Mouse (Mus musculus): ENCODE data around the gene Cebpb. TPM values are rescaled to one million over a fixed set of nuclear protein-coding genes. Genes with fewer than 3 reads are reported as not detected.
"Not testable (repeated sequence)": the region's sequence is repeated elsewhere in the genome, so short reads cannot be mapped to it uniquely, and the experiment has no call there.

The Cebpb gene
- polyA plus RNA-seq (2014; fragmentation: Nextera tagmentation; extraction: Ambion mirVana), result 1.3 and 2.0 TPM in 2 replicates

DNA sequence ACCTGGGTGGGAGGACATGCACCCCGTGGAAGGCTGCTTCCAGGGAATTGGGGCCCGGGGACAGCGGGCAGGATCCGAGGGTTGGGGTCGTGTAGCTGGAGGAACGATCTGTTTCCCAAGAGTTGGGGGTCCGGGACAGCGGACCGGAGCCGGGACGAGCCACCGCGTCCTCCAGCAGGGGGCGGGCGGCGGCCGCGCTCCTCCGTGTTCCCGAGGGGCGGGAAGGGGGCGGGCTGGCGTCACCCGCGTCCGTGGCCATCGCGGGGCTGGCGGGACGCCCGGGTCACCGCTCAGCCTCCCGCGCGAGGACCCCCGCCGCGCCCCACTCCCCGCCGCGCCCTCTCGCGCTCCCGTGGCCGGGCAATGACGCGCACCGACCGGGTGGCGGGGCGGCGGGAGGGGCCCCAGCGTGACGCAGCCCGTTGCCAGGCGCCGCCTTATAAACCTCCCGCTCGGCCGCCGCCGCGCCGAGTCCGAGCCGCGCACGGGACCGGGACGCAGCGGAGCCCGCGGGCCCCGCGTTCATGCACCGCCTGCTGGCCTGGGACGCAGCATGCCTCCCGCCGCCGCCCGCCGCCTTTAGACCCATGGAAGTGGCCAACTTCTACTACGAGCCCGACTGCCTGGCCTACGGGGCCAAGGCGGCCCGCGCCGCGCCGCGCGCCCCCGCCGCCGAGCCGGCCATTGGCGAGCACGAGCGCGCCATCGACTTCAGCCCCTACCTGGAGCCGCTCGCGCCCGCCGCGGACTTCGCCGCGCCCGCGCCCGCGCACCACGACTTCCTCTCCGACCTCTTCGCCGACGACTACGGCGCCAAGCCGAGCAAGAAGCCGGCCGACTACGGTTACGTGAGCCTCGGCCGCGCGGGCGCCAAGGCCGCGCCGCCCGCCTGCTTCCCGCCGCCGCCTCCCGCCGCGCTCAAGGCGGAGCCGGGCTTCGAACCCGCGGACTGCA lies at the start of gene Cebpb:
Gene Cebpb, plus strand, starts transcription at position 418 of the 954 bp plus-strand sequence.
- ATAC-seq (ENCODE audit: insufficient number of reproducible peaks, insufficient read depth, low FRiP score, low read depth), result peak; percentile 76
- peak within 1 kb of the TSS; percentile 97 for H3K4me2 ChIP-seq (replicated peaks; ENCODE audit: low read depth, low read length)
- H3K4me1 ChIP-seq (ENCODE audit: control insufficient read depth, insufficient read depth, low read length), result peaks cover 15% of the 10 kb centered on the region
- H3K27me3 ChIP-seq (ENCODE audit: control insufficient read depth, insufficient read depth, low read length), result no peaks in the 10 kb centered on the region; the same call in 1 of the 2 replicates
- H3K27ac ChIP-seq (ENCODE audit: low read length), result peak within 1 kb of the TSS; percentile 52
- no peaks in the 10 kb centered on the region; the same call in 1 of the 2 replicates for H3K36me3 ChIP-seq (ENCODE audit: control insufficient read depth, insufficient read depth, low read length)
- under 1% methylated on average over 120 of the region's 147 CpGs for WGBS
- no peaks in the 10 kb centered on the region for H3K9me3 ChIP-seq (ENCODE audit: control insufficient read depth, low read depth, low read length)
- H3K9ac ChIP-seq (replicated peaks; ENCODE audit: low read depth, low read length), result peak within 1 kb of the TSS; percentile 71
- H3K4me3 ChIP-seq (ENCODE audit: low read depth, low read length), result peak within 1 kb of the TSS; percentile 59

DNA sequence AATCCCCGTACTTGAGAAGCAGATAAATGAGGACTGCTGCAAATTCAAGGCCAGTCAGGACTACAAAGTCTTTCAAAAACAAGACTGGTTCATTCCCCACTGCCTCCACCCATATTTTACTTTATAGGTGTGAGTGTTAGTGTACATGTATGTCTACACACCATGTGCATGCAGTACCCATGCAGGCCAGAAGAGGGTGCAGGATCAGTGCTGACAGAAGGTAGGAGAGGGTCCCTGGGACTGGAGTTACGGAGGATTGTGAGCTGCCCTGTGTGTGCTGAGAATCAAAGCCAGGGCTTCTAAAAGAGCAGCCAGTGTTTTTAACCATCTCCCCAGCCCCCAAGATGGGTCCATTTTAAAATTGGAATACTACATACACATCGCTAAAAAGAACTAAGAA lies 48.4 kb upstream of the Cebpb start:
- Histone ChIP-seq H3K36me3 (ENCODE audit: control insufficient read depth, insufficient read depth, low read length) (peaks cover 12% of the 10 kb centered on the region), H3K4me3 (ENCODE audit: low read depth, low read length) (no peak overlapping the region), H3K4me1 (ENCODE audit: control insufficient read depth, insufficient read depth, low read length) (no peaks in the 10 kb centered on the region), H3K4me2 (replicated peaks; ENCODE audit: low read depth, low read length) (no peak overlapping the region), H3K27me3 (ENCODE audit: control insufficient read depth, insufficient read depth, low read length) (no peaks in the 10 kb centered on the region), H3K27ac (ENCODE audit: low read length) (no peak overlapping the region), H3K9ac (replicated peaks; ENCODE audit: low read depth, low read length) (no peak overlapping the region), H3K9me3 (ENCODE audit: control insufficient read depth, low read depth, low read length) (no peaks in the 10 kb centered on the region)
- WGBS, result 81% methylated on average over 3 of the region's 3 CpGs
- no peak for ATAC-seq (ENCODE audit: insufficient number of reproducible peaks, insufficient read depth, low FRiP score, low read depth)

DNA sequence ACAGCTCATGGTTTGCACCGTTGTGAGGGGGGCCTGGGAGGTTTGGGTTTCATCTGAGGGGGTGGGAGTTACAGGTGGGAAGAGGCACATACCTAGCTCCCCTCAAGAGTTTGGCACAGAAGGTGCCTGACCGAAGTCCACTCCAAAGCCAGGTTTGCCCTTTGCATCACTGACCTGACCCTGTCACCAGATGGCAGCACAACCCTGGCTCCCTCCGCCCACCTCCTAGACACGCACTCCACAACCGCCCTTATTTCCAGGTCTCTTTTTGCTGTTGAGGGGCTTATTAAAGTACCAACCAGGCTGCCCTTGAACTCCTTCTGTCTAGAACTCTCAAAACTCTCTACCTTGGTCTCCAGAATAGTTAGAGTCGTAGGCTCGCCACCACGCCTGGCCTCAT lies 47.4 kb upstream of the Cebpb start:
- Histone ChIP-seq H3K4me1 (ENCODE audit: control insufficient read depth, insufficient read depth, low read length) (no peaks in the 10 kb centered on the region), H3K9me3 (ENCODE audit: control insufficient read depth, low read depth, low read length) (no peaks in the 10 kb centered on the region), H3K9ac (replicated peaks; ENCODE audit: low read depth, low read length) (no peak overlapping the region), H3K4me3 (ENCODE audit: low read depth, low read length) (no peak overlapping the region), H3K4me2 (replicated peaks; ENCODE audit: low read depth, low read length) (no peak overlapping the region), H3K27me3 (ENCODE audit: control insufficient read depth, insufficient read depth, low read length) (no peaks in the 10 kb centered on the region), H3K36me3 (ENCODE audit: control insufficient read depth, insufficient read depth, low read length) (peaks cover 19% of the 10 kb centered on the region), H3K27ac (ENCODE audit: low read length) (no peak overlapping the region)
- no peak; the same call in 1 of the 2 replicates for ATAC-seq (ENCODE audit: insufficient number of reproducible peaks, insufficient read depth, low FRiP score, low read depth)
- 46% methylated on average over 8 of the region's 8 CpGs for WGBS

DNA sequence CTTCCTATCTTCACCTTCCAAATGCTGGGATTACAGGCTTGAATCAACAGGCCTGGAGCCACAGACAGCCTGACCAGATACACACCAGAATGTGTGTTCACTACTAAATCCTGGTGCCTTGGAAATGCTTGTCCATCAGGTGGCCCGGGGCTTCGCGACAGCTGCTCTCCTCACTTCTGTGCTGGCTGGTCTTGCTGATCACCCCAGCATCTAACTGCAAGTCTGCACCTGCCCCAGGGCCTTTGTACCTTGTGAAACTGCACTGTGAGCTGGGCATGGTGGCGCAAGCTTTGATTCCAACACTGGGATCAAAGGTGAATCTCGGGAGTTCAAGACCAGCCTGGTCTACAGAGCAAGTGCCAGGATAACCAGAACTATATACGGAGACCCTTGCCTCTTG lies 46.6 kb upstream of the Cebpb start:
- WGBS, result 88% methylated on average over 6 of the region's 6 CpGs
- H3K4me3 ChIP-seq (ENCODE audit: low read depth, low read length), result no peak overlapping the region
- no peaks in the 10 kb centered on the region for H3K4me1 ChIP-seq (ENCODE audit: control insufficient read depth, insufficient read depth, low read length)
- H3K36me3 ChIP-seq (ENCODE audit: control insufficient read depth, insufficient read depth, low read length), result peaks cover 19% of the 10 kb centered on the region
- no peaks in the 10 kb centered on the region for H3K9me3 ChIP-seq (ENCODE audit: control insufficient read depth, low read depth, low read length)
- no peak overlapping the region for H3K27ac ChIP-seq (ENCODE audit: low read length)
- no peak overlapping the region for H3K9ac ChIP-seq (replicated peaks; ENCODE audit: low read depth, low read length)
- no peaks in the 10 kb centered on the region for H3K27me3 ChIP-seq (ENCODE audit: control insufficient read depth, insufficient read depth, low read length)
- no peak overlapping the region for H3K4me2 ChIP-seq (replicated peaks; ENCODE audit: low read depth, low read length)
- ATAC-seq (ENCODE audit: insufficient number of reproducible peaks, insufficient read depth, low FRiP score, low read depth), result no peak

DNA sequence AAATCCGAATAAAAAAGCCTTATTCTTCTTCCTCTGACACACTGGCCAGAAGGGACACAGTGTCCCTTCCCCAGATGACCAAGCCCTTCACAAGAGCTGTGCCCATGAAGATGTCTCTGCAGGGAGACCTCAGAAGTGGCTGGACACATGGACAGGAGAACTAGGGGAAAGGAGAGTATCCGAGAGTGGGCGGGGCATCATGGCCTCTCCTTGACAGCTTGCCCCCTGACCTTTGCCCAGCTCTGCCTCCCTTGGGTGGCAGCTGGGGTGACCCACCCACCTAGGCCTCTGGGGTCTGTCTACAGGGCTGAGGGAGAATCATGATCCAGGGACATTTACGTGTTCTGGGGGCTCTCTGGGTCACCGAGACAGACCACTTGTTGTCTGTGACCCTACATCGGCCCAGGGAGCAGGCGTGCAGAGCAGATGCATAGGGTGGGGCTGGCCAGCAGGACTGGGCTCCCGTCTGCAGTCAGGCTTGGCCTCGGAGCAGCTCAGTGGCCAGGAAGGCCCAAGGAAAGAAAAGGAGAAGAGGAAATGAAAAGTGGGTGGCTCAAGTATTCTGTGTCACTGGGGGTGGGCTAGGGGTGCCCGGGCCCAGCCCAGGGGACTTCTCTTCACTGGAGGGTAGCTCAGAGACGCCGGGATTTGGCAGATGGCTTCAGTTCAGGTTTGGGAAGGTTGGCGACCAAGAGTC lies 45.2 kb upstream of the Cebpb start:
- not testable (repeated sequence) for ATAC-seq (ENCODE audit: insufficient number of reproducible peaks, insufficient read depth, low FRiP score, low read depth); H3K4me1 ChIP-seq (ENCODE audit: control insufficient read depth, insufficient read depth, low read length); H3K27ac ChIP-seq (ENCODE audit: low read length); H3K4me3 ChIP-seq (ENCODE audit: low read depth, low read length); H3K4me2 ChIP-seq (replicated peaks; ENCODE audit: low read depth, low read length); H3K9ac ChIP-seq (replicated peaks; ENCODE audit: low read depth, low read length); H3K27me3 ChIP-seq (ENCODE audit: control insufficient read depth, insufficient read depth, low read length); H3K9me3 ChIP-seq (ENCODE audit: control insufficient read depth, low read depth, low read length)
- H3K36me3 ChIP-seq (ENCODE audit: control insufficient read depth, insufficient read depth, low read length), result peaks cover 19% of the 10 kb centered on the region
- WGBS, result 78% methylated on average over 13 of the region's 13 CpGs

DNA sequence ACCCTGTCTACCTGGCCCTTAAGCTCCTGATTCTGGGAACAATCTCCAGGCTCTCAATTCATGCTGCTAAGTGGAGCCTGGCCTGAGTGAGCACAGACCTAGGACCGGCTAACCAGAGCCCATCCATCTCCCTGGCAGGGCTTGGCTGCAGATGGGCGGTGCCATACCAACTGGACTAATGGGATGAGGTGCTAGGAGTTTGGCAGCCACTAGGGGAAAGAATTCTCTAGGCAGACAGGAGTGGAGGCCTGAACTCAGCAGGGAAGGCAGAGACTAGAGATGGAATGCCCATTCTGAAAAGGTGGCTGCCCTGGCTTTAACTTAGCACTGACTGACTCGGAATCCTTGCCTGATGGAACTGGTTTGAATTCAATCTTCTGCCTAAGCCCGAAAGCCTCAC lies 42.3 kb upstream of the Cebpb start:
- Histone ChIP-seq H3K4me1 (ENCODE audit: control insufficient read depth, insufficient read depth, low read length) (no peaks in the 10 kb centered on the region), H3K9ac (replicated peaks; ENCODE audit: low read depth, low read length) (no peak overlapping the region), H3K9me3 (ENCODE audit: control insufficient read depth, low read depth, low read length) (no peaks in the 10 kb centered on the region), H3K27ac (ENCODE audit: low read length) (no peak overlapping the region), H3K4me2 (replicated peaks; ENCODE audit: low read depth, low read length) (no peak overlapping the region), H3K27me3 (ENCODE audit: control insufficient read depth, insufficient read depth, low read length) (no peaks in the 10 kb centered on the region), H3K4me3 (ENCODE audit: low read depth, low read length) (no peak overlapping the region), H3K36me3 (ENCODE audit: control insufficient read depth, insufficient read depth, low read length) (peaks cover 26% of the 10 kb centered on the region)
- 52% methylated on average over 4 of the region's 4 CpGs for WGBS
- no peak for ATAC-seq (ENCODE audit: insufficient number of reproducible peaks, insufficient read depth, low FRiP score, low read depth)

DNA sequence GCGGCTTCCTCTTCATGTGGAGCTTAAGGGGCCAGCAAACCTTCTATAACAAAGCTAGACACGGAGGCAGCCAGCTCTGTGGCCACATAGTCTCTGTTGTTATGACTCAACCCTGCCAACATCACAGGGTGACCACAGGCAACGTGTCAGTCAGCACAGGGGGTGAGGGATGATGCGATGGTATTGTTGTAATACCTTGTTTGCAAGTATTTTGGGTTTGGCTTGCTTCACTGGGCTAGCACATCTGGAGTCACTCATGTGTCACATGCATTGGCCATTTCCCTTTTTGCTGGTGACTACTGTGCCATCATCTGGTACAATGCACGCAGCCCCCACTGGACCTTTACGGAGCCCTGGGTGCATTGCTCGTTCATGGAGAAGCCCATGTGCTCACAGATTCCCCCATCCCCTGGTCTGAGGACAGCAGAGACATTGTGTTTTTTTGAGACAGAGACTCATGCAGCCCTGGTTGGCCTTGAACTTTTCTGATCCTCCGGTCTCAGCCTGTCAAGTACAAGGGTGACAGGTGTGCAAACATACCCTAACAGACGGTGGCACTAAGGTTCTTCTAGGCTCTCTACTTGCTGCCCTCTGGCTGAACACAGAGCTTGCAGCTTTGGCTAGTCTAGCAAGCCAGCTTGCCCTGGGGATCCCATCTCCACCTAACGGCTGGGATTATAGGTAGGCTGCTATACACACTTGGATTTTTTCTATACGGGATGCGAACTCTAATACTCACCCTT lies 39.3 kb upstream of the Cebpb start:
- Histone ChIP-seq H3K4me2 (replicated peaks; ENCODE audit: low read depth, low read length) (no peak overlapping the region), H3K4me1 (ENCODE audit: control insufficient read depth, insufficient read depth, low read length) (no peaks in the 10 kb centered on the region), H3K4me3 (ENCODE audit: low read depth, low read length) (no peak overlapping the region), H3K27ac (ENCODE audit: low read length) (no peak overlapping the region), H3K9me3 (ENCODE audit: control insufficient read depth, low read depth, low read length) (no peaks in the 10 kb centered on the region), H3K27me3 (ENCODE audit: control insufficient read depth, insufficient read depth, low read length) (no peaks in the 10 kb centered on the region), H3K9ac (replicated peaks; ENCODE audit: low read depth, low read length) (no peak overlapping the region), H3K36me3 (ENCODE audit: control insufficient read depth, insufficient read depth, low read length) (peaks cover 31% of the 10 kb centered on the region)
- no peak for ATAC-seq (ENCODE audit: insufficient number of reproducible peaks, insufficient read depth, low FRiP score, low read depth)
- WGBS, result 84% methylated on average over 12 of the region's 12 CpGs

DNA sequence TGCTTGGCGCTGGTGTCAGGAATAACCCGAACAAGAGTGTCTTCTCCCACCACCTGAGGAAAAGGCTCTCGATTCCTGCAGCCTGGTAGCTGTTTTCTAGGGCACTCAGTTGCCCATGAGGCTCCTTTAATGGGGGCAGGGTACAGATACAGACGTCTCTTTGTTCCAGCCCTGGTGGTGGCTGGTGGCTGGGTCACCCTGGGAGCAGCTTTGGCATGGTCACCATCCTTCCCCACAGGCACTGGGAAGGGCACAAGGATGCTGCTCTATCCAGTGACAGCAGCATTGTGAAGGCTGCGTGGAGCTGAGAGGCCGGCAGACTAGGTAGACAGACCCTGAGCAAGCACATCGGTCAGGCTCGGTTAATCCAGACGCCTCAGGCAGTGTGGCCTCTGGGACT lies 37.1 kb upstream of the Cebpb start:
- no peak overlapping the region for H3K9ac ChIP-seq (replicated peaks; ENCODE audit: low read depth, low read length)
- H3K4me1 ChIP-seq (ENCODE audit: control insufficient read depth, insufficient read depth, low read length), result no peaks in the 10 kb centered on the region
- 87% methylated on average over 9 of the region's 9 CpGs for WGBS
- H3K4me2 ChIP-seq (replicated peaks; ENCODE audit: low read depth, low read length), result no peak overlapping the region
- no peaks in the 10 kb centered on the region for H3K9me3 ChIP-seq (ENCODE audit: control insufficient read depth, low read depth, low read length)
- ATAC-seq (ENCODE audit: insufficient number of reproducible peaks, insufficient read depth, low FRiP score, low read depth), result no peak
- H3K4me3 ChIP-seq (ENCODE audit: low read depth, low read length), result no peak overlapping the region
- H3K36me3 ChIP-seq (ENCODE audit: control insufficient read depth, insufficient read depth, low read length), result peaks cover 17% of the 10 kb centered on the region; the same call in 1 of the 2 replicates
- no peaks in the 10 kb centered on the region for H3K27me3 ChIP-seq (ENCODE audit: control insufficient read depth, insufficient read depth, low read length)
- H3K27ac ChIP-seq (ENCODE audit: low read length), result no peak overlapping the region

All from stomach, embryonic 14.5 days (tissue).